Mouse (Mus musculus): ENCODE results near the gene Zmat5.
"Not testable (repeated sequence)": the region's sequence is repeated elsewhere in the genome, so short reads cannot be mapped to it uniquely, and the experiment has no call there.

The Zmat5 gene

GRCm38 (mm10) chr11:4688632-4689380, 15.7 kb upstream of the Zmat5 start:
- peak; percentile 35 to 59 for DNase-seq (ENCODE audit: low spot score in 2 of 2)

GRCm38 (mm10) chr11:4690353-4690752, 14.1 kb upstream of the Zmat5 start:
- DNase-seq (ENCODE audit: low spot score in 2 of 2), result no peak

GRCm38 (mm10) chr11:4691213-4691612, 13.3 kb upstream of the Zmat5 start:
- no peak for DNase-seq (ENCODE audit: low spot score in 2 of 2)

- DNase-seq (ENCODE audit: low spot score in 2 of 2), result no peak
Measured at GRCm38 (mm10) chr11:4692162-4692561, 12.3 kb upstream of the Zmat5 start.

DNA sequence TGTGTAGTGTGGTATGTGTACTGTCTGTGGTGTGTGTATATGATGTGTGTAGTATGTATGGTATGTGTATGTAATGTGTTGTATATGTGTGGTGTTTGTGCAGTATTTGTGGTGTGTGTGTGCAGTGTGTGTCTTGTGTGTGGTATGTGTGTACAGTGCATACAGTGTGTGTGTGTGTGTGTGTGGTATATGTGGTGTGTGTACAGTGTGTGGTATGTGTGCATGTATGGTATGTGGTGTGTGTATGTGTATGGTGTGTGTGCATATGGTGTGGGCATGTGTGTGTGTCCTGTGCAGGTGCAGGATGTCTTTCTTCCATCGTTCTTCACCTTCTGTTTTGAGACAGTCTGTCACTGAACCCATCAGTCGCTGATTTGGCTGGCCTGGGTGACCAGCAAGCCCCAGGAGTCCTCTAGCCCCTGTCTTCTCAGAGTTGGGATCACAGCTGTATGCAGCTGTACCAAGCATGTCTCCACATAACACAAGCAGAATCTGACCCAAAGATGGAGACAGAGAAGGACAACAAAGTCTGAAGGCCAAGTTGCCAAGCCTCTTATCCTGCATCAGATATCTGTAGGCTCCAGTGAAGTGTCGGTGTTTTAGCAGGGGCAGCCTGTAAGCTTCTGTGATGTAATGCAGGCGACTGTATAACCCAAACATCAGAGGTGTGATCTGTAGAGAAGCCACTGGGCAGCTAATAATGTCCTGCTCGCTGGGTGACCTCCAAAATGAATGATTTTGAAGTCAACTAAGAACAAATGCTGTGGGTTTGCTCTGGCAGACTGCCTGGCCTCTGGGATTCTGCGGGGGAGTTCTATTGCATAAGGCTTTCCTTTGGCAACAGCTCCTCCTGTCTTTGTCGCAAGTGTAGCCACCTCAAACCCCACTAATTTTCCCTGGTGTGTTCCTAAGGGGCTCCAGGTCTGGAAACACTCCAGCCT, 7.2 kb upstream of the Zmat5 start:
- peak in 1 of 2 experiments; percentile 69 for DNase-seq (ENCODE audit: low spot score in 2 of 2)

- peak in 1 of 2 experiments; percentile 45 for DNase-seq (ENCODE audit: low spot score in 2 of 2)
Measured at GRCm38 (mm10) chr11:4700726-4701125, 3.8 kb upstream of the Zmat5 start.

DNA sequence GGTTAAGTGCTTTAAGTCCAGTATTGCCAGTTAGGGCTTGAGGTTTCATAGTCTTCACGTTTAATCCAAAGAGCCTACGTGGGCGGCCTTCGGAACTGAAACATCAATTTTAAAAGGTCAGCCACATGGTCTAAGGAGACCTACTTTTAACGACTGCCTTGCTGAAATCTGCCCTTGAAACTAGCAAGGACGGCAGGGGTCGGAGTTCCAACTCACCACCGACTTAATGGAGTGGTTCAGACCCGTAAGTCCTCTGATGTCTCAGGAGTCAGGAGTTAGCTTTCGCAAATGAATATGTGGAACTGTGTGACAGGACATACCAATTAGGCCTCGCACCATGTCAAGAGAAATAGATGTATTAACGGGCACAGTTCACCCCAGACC, 798 bp upstream of the Zmat5 start:
- no peak for DNase-seq (ENCODE audit: low spot score in 2 of 2)

DNA sequence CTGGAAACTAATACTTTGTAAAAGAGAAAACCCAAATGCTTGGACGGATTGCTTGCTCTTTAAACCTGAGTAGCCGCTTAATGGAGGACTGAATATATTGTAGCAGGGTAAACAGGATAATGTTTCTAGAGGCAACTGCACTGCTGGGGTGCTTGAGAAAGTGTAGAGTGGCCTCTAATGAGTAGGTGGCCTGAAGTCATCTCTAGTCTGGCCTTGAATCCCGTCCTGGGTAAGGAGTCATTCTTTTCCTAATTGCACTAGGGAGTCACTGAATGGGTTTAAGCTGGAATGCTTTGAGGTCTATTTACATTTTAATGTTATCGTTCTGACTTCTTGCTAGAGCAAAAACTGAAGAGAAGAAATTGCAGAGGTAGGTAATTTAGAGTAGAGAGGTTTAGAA, 700 bp downstream of the Zmat5 start:
- no peak for DNase-seq (ENCODE audit: low spot score in 2 of 2)

- not testable (repeated sequence) for DNase-seq (ENCODE audit: low spot score in 2 of 2)
Measured at GRCm38 (mm10) chr11:4710188-4710587, 5.7 kb downstream of the Zmat5 start.

DNA sequence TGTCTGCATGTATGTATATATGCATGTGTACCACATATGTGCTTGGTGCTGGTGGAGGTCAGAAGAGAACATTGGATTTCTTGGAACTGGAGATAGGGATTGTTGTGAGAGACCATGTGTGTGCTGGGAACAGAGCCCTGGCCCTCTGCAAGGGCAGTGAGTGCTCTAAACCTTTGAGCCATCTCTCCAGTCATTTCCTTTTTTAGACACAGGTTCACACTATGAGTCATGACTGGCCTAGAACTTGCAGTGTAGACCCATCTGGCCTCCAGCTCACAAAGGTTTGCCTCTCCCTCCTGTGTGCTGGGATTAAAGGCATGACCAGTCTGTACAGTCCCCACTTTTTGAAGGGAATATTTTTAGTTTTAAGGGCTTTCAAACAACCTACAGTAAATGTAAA, 8.3 kb downstream of the Zmat5 start:
- DNase-seq (ENCODE audit: low spot score in 2 of 2), result no peak

DNA sequence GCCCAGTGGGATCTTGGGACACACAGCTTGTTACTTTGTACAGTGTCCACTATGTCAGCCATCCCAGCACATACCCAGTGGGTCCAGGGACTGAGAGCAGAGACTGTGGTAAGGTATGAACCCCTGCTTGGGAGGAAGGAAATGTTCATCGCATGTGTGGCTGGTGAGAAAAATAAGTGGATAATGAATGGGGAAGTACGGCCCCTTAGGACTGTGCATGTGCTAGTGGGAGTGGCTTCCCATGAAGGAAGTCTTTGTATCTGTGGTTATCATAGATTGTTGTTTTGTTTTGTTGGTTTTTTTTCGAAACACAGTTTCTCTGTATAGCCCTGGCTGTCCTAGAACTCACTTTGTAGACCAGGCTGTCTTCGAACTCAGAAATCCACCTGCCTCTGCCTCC, 10.2 kb downstream of the Zmat5 start:
- DNase-seq (ENCODE audit: low spot score in 2 of 2), result no peak

DNA sequence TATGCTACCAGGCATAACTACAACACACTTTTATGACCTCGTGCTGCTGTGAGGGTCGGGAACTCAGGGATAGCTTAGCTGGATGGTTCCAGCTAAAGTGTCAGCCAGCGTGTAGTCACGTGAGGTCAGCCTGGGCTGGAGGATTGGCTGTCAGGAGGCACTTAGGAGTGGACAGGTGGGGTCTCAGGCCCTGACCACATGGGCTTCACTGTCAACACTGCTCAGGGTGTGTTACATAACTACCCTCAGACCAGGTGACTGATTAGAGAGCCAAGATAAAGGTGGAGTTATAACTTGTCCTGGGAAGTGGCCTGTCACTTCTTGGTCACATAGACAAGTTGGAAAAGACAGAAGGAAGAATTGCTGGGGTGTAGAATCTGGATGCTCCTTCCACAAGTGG, 11.1 kb downstream of the Zmat5 start:
- DNase-seq (ENCODE audit: low spot score in 2 of 2), result no peak

DNA sequence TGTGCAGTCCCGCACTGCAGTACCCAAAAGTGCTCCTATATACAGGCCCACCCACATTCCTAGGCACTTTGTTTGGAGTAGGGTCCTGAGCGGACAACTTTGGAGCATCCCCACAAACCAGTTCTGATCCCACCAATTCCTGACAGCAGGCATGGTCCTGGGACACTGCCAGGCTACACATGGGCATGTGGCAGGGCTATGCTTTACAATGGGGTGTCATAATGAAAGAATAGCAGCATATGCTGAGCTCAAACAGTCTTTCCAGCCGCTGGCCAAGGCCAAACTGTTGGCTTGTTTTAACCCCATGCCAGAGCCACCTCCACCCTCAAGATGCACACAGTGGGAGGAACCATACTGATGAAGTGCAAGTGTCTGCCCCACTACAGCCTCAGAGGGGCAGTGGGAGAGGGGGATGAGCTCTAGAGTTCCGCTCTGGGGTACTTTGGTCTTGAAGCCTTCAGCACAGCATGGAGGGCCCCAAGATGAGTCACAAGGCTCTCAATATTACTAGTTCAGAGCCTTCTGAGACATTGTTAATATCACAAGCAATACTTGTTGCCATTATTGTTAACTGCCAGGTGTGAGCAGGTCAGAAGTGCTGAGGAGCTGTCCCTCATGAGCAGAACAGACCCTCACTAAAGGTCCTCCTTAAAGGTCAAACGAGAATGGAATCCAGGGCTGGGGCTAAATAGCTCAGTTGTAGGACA, 12.2 kb downstream of the Zmat5 start:
- no peak for DNase-seq (ENCODE audit: low spot score in 2 of 2)

GRCm38 (mm10) chr11:4718548-4718947, 14.1 kb downstream of the Zmat5 start:
- no peak for DNase-seq (ENCODE audit: low spot score in 2 of 2)

GRCm38 (mm10) chr11:4719961-4720360, 15.5 kb downstream of the Zmat5 start:
- no peak for DNase-seq (ENCODE audit: low spot score in 2 of 2)

- no peak for DNase-seq (ENCODE audit: low spot score in 2 of 2)
Measured at GRCm38 (mm10) chr11:4720393-4720792, 15.9 kb downstream of the Zmat5 start.

DNA sequence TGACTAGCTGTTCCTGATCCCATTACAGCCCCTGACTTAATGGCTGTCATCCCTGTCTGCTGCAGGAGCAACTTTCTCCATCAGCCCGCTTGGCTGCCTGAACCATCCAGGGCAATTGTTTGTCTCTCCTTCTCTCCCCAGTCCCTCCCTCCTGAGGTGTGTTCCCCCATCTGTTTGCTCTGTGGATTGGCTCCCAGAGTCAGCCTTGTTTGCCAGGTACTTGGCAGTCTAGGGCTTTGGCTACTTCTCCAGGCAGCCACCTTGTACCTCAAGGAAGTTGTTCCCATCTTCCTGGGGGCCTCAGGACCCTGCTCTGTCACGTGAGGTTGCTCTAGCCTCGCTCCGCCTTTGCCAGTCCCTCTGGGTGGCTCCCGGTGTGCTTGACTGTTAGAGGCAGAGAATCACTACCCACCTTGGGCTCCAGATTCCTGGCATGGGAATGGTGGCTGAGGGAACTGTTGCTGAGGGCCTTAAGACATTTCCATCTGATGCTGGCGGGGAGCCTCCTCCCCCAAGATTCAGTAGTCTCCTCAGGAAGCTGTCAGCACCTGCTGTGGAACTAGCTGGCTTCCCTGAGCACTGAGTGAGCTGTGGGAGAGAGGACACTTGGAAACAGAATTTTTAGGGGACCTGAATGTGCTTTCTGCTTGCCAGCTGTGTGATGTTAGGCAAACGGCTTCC, 16.6 kb downstream of the Zmat5 start:
- DNase-seq (ENCODE audit: low spot score in 2 of 2), result no peak

- DNase-seq (ENCODE audit: low spot score in 2 of 2), result no peak
Measured at GRCm38 (mm10) chr11:4721728-4722127, 17.2 kb downstream of the Zmat5 start.

DNA sequence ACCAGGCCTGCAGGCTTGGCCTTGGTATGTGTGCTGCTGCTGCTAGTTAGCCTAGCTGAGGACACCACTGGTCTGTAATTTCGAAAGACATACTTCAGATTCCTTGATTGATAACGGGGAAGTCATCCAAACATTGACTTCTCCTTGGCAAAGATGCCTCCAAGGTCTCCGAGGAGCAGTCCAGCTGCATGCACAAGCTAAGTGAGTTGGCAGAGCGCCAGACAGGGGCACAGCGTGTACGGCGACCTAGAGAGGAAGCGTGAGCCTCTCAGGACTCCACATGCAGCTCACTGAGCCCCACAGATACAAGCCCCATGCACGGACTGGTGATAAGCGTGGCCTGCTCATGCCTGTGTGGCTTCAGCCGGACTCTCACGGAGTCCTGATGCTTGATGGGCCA, 25.1 kb downstream of the Zmat5 start:
- DNase-seq (ENCODE audit: low spot score in 2 of 2), result peak; percentile 29 to 49

GRCm38 (mm10) chr11:4730096-4730495, 25.6 kb downstream of the Zmat5 start:
- DNase-seq (ENCODE audit: low spot score in 2 of 2), result peak in 1 of 2 experiments; percentile 63

DNA sequence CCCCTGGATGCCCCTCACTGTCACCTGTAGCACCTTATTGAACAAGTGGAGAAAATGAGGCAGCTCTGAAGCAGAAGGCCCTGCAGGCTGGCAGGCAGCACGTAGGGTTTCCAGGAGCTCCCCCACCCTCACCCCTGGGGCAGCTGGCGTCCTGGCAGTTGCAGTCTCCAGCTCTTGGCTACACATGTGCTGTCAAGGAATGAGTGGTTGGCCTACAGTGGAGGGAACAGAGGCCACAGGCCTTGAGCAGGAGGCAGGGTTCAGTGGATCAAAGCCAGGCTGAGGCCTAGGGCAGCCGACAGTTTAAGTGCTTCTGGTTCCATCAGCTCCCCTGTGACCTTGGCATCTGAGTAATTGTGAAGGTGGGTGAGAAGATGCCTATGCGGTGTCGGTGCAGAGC, 26.4 kb downstream of the Zmat5 start:
- DNase-seq (ENCODE audit: low spot score in 2 of 2), result no peak

GRCm38 (mm10) chr11:4731781-4732180, 27.3 kb downstream of the Zmat5 start:
- no peak for DNase-seq (ENCODE audit: low spot score in 2 of 2)

Data from urinary bladder, adult 18-20 months (tissue).